Mouse (Mus musculus): ENCODE measurements around the gene Srsf1.
A peak's percentile ranks its signal among the peaks of the same experiment; 100 is the strongest.

The Srsf1 gene

DNA sequence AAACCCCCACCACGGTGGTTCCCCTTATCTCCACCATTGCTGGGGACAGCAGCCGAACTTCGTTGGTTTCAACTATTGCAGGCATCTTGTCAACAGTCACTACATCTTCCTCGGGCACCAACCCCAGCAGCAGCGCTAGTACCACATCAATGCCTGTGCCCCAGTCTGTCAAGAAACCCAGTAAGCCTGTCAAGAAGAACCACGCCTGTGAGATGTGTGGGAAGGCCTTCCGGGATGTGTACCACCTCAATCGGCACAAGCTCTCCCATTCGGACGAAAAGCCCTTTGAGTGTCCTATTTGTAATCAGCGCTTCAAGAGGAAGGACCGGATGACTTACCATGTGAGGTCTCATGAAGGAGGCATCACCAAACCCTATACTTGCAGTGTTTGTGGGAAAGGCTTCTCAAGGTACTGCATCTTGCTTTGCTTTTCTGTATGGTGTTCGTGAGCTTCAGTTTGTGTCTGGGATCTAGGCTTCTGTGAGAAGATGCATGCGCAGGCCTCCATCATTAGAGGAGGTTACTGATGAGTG, 26.2 kb downstream of the Srsf1 start:
- no peak for DNase-seq

DNA sequence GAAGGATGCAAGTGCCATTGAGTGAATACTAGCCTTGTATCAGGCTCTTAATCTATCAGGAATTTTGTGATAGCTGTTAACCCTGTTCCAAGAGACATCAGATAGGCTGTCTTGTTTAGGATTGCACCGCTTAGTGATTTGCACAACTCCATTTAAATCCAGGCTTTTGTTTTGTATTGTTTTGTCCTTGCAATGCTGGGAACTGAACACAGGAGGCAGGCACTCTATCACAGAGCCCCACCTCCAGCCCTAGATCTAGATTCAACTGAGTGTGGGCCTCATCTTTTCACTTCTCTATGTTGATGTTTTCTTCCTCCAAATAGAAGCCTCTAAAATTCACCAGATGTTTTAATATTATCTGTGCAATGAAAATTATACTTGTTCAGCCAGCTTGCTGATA, 28.5 kb downstream of the Srsf1 start:
- DNase-seq: peak; percentile 38

DNA sequence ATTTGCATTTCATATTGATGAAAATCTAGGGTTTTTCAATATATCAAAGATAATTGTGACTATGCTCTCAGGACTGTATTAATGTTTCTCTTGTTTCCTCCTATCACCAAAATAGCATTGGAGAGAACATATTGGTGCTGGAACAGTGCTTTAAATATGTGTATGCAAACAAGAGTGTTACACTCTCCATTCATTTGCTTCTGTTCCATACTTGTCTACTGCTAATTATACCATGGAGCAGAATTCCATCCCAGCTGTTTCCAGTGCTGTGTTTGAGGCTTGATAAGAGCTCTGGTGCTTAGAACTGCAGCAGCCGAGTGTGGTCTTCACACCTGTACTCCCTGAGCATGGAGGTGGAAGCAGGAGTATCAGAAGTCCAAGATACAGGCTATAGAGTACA, 29.2 kb downstream of the Srsf1 start:
- no peak for DNase-seq

DNA sequence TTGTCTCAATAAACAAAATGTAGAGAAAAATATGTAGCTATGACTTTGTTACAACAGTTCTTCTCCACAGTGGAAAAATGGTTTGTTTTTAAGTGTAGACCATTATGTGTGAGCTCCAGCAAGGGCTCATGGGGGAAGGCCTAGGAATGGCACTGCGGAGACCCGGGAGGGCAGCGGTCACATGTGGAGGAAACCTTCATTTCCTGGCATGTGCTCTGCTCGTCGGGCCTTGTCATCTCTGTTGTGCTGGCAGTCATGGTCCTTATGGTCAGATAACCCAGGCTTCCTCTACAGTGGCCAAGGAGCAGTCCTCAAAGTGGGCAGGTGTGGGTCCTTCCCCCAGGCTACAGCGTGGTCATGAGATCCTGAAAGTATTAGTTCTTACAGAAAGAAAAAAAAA, 36.5 kb downstream of the Srsf1 start:
- DNase-seq: no peak

DNA sequence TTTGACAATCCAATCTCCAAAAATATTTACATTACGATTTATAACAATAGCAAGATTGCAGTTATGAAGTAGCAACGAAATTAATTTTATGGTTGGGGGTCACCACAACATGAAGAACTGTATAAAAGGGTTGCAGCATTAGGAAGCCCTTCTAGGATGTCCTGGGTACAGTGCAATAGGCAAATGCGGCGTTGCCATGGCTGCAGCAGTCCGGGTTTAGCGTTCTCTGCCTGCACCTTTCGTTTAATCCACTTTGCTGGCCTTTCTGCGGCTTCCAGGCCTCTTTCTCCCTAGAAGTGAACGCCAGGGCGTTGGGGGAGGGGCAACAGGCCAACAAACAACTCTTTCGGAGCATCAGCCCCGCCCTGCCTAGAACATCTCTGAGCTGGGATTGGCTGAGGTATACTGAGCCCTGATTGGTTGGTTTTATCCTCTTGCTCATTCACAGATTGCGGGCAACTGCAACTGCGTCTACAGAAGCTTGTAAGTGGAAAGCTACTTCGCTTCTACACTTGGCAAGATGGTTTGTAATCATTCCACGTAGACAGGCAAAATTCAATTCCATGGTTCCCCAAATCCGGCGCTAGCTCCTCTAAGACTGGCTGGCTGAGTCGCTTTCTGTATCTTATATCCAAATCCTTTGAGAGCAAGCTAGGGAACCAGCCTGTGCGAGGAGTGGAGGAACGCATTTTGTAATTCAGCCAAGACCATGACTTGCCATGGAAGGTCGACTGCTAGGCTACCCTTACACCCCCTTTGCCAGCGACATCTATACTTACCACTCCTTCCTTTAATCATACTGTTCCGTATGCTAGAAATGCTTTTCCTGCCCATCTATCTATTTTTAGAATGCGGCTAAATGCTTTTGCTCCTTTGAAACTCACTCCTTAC, 39.8 kb downstream of the Srsf1 start:
- peak; percentile 98 for DNase-seq

DNA sequence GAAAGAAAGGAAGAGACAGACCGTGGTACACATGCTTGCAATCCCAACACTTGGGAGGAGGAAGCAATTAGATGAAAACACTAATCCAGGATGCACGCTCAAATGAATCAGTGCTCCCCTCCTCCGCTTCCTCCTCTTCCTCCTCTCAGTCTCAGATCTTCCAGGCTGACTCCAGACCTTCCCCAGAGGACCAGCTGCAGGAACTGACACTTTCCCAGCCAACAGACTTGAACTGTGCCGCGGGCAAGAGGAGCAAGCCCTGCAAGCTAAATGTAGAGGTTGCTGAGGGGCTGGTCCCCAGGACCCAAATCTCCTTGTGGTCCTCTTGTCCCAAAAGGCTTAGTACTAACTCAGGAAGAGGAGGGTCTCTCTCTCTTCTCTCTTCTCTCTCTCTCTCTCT, 42.0 kb downstream of the Srsf1 start:
- DNase-seq: no peak

DNA sequence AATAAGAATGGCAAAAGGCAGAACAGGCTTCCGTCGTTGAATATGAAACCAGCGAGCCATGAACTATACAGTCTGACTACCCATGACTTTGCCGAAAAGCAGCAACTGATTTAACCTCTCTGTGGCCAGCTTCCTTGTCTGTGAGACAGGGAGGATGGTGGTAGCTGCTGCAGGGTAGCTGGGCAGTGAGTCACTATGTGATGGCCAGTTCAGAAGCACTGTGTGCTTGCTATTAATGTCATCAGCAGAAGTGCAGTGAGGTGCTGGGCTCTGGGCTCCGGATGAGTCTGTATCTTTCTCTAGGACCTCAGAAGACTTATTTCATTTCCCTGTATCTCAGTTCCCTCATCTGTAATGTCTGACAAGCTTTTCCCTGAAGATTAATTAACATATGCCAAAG, 43.1 kb downstream of the Srsf1 start:
- DNase-seq: no peak

DNA sequence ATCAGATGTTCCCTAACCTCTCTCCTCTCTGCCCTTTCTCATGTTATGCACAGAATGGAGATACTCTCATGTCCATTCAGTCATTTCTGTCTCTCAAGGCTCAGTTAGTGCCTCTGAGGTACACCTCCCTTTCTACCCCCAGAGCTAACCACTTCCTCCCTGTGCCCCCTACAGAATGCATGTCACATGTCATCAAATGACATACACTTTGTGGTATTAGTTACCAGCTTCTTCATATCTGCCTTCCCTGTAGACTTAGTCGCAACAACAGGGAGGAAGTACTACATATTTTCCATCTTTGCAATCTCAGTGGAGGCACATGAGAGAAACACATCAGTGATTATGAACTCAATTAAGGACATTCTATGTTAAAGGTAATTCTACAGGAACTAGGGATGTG, 44.8 kb downstream of the Srsf1 start:
- no peak for DNase-seq

DNA sequence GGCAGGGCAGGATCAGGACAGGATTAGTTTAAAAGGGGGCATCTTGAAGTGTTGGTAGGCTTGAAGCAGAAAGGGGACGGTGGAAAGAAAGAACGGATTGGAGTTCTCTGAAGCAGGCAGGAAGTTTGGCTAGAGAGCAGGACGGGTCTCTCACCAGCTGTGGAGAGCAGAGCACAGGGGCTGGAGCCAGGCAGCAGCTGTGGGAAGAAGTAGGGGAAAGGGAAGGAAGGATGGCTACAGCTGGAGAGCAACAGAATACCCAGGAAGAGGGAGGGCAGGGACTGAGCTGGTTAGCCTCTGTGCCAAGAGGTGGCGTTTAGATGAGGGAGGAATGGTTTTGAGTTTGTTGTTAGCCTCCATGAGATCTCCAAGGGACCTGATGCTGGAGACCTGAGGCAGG, 50.0 kb downstream of the Srsf1 start:
- DNase-seq: no peak

DNA sequence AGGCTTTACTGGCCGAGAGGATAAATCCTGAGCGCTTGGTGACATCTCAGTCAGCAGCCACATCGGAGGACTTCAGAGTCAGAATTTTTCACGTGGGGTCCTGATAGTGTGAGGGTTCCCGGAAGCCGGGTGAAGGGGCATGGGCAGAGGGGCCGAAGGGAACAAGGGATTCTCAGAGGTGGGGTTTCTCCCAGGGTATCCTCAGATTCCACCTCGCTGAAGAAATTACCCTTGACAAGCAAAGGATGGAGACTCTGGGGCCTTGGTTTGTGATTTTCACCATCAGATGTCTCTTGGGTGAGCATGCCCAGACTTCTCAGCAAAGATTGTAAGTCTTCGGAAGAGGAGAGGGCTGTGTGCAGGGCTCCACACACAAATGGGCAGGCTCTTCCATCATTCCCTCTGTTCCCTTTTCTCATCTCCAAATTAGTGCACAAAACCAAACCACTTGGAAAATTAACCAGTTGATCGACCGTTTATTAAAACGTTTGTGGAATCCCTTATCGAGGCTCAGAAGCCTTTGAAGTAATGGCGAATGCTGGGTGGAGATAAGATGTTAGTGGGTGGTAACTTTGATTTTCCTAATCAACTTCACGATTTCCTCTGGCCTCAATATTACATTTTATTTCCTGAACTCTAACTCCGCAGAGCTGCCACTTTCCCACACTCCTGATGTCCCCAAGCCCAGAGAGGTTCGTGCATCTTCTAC, 51.0 kb downstream of the Srsf1 start, which contains the start of gene Cuedc1:
Gene Cuedc1 (plus strand): TSS at position 38 of the 709 bp plus-strand sequence.
- no peak for DNase-seq

DNA sequence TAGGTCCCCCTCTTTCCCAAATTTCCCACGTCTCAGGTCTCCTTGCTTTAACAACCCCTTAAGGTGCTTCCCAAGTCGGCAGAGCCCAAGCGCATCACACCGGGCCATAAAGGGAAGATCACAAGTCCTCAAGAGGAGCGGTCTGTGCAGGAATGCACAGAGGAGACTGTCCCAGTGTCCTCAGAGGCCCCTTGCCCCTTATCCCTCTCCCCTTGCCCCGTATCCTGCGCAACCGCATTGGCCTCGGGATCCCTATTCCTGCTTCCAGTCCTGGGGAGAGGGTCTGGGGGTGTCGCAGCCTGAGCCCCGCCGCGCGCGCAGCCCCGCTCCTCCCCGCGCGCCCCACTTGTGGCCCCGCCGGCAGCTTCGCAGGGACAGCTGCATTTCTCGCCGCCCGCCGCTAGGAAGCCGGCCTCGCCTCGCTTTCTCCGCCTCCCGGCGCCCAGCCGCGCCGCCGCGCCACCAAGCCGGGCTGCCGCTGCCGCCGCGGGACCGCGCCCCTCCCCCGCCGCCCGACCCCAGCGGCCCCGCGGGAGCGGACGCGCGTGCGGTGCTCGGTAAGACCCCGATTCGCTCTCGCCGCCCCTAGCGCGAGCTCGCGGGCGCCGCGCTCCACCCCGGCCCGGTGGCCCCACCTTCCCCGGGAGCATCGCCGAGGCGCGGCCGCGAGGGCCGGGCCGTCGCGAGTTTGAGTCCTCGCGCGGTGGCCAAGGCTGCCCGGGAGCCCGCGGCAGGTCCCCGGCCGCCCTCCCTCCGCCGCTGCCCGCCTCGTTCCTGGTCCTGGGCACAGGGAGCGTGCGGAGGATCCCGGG, 51.8 kb downstream of the Srsf1 start:
- DNase-seq: peak; percentile 88

DNA sequence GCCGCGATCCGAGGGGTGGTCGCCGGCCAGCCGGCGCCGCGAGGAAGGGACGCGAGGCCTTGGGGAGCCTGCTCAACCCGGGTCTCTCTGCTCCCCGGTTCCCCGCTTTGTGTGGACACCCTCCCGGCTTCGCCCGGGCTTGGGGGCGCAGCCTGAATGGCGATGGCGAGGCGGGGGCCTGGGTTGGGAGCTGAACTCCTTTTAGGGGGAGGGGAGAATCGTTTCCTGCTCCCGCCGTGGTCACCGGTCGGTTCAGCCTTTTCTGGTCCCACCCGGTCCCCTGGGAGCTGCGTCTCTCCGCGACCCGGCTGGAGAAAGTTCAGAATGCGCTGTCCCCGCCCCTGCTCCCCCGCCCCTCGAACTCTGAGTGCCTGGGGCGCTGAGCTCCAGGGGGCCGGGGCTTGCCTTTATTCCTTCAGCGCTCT, 52.4 kb downstream of the Srsf1 start:
- peak; percentile 72 for DNase-seq

DNA sequence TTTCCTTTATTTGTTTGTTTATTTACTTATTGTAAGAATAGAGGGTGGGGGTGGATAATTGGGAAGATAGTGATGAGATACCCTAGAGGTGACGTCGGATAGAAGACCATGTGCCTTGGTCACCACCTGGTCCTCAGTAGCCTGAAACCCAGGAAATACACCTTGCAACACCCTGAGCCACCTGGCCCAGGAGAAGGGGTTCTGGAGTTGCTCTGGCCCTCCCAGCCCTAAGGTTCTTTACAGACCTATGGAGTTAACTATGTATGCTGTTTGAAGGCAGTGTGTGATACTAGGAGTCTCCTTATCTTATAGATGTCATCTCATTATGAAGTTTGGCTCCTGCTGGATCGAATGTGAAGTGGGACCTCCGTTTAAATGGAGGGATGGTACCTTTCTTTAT, 53.0 kb downstream of the Srsf1 start:
- no peak for DNase-seq
